Mouse (Mus musculus) olfactory bulb, adult 2 months (tissue): ENCODE measurements around the gene Dscam.

Experiments used
- CTCF ChIP-seq: fragments of 200-500 bp; IDR thresholded peaks from 2 replicates; pipeline ENCODE4 v1.5.1; 2012; ENCODE audit warnings: low read depth, mild to moderate bottlenecking, low read length, moderate library complexity; ENCODE audit not compliant: insufficient read depth
- POLR2A ChIP-seq: fragments of 200-500 bp; IDR thresholded peaks from 2 replicates; pipeline ENCODE4 v1.6.1; 2012; ENCODE audit warnings: mild to moderate bottlenecking, low read depth, low read length, moderate library complexity; ENCODE audit not compliant: insufficient read depth

DNA sequence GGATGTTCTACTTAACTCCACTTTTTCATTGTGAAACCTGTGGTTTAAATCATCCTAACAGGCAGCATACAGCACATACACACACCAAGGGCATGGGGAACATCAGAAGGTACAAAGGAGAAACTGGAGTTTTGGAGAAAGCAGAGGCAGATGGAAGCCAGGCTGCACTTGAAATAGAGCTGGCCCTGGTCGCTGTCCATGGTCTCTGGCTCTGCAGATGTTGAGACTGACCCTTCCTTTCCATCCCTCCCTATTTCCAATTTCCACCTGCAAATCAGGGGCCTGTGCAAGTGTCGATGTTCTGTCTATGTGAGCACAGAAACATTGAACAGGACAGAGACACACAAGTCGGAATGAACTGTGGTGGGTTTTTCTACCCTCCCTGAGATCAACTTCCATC, 81.2 kb downstream of the Dscam start:
- TF ChIP-seq POLR2A (no peak), CTCF (no peak)
